Mouse (Mus musculus): ENCODE measurements around the gene Fam213b.
A peak's percentile ranks its signal among the peaks of the same experiment; 100 is the strongest.

GRCm38 (mm10) chr4:154928395-154929087 lies 29.6 kb upstream of the Fam213b start, which contains the start of gene Tnfrsf14:
- TF ChIP-seq CTCF (IDR thresholded peaks at IDR 0.05; ENCODE audit: low read depth), result no peak
- TF ChIP-seq EP300 (IDR thresholded peaks at IDR 0.05; ENCODE audit: low read depth), result peak; percentile 90

Measured in liver, embryonic 14.5 days (tissue).